Mouse (Mus musculus) limb, embryonic 11.5 days (tissue): ENCODE data around the gene Plcl2. TPM values are rescaled to one million over a fixed set of nuclear protein-coding genes. Genes with fewer than 3 reads are reported as not detected.

Experiments
- ATAC-seq: fragments of 200-750 bp; cut with Nextera tagmentation; 2 replicates; pipeline ENCODE4 v1.8.0; 2017; ENCODE audit warnings: low read depth; ENCODE audit not compliant: insufficient number of reproducible peaks, low FRiP score, low TSS enrichment
- DNase-seq: peaks from one replicate; pipeline ENCODE4 v3.0.0-alpha.2; 2015; ENCODE audit warnings: low spot score
- H3K27ac ChIP-seq: fragments of 300-500 bp; sonication (generic); replicated peaks from 2 replicates; pipeline ENCODE4 v1.5.1; 2014; ENCODE audit warnings: low read depth, mild to moderate bottlenecking, low read length
- H3K27me3 ChIP-seq: fragments of 300-500 bp; sonication (generic); 2 replicates; pipeline ENCODE4 v1.6.1; 2014; ENCODE audit warnings: mild to moderate bottlenecking, low read length, mixed read lengths; ENCODE audit not compliant: control insufficient read depth, insufficient read depth
- H3K36me3 ChIP-seq: fragments of 300-500 bp; sonication (generic); 2 replicates; pipeline ENCODE4 v1.6.1; 2014; ENCODE audit warnings: mild to moderate bottlenecking, low read length, moderate library complexity, mixed read lengths; ENCODE audit not compliant: control insufficient read depth, insufficient read depth
- H3K4me1 ChIP-seq: fragments of 300-500 bp; sonication (generic); 2 replicates; pipeline ENCODE4 v1.6.1; 2014; ENCODE audit warnings: low read length, mixed read lengths; ENCODE audit not compliant: control insufficient read depth, insufficient read depth
- H3K4me2 ChIP-seq: fragments of 300-500 bp; sonication (generic); 2 replicates; pipeline ENCODE4 v1.6.1; 2014; ENCODE audit warnings: low read depth, mild to moderate bottlenecking, moderate library complexity; ENCODE audit not compliant: severe bottlenecking
- H3K4me3 ChIP-seq: fragments of 300-500 bp; sonication (generic); 2 replicates; pipeline ENCODE4 v1.5.1; 2014; ENCODE audit warnings: low read depth, low read length
- H3K9ac ChIP-seq: fragments of 300-500 bp; sonication (generic); 2 replicates; pipeline ENCODE4 v1.6.1; 2014; ENCODE audit warnings: mild to moderate bottlenecking, low read length
- H3K9me3 ChIP-seq: fragments of 300-500 bp; sonication (generic); 2 replicates; pipeline ENCODE4 v1.6.1; 2016; ENCODE audit warnings: low read length; ENCODE audit not compliant: control insufficient read depth
- WGBS: fragments of 180-500 bp; shearing (Covaris S2); extraction: QIAGEN DNeasy Blood & Tissue Kit; methylation state at CpG from one replicate; pipeline ENCODE4 v1.1.7; 2014; 5-methylcytosine and 5-hydroxymethylcytosine counted together
- polyA plus RNA-seq: library from polyadenylated mRNA; unstranded; fragments of >200 nt; fragmentation: Nextera tagmentation; extraction: Ambion mirVana; gene quantifications from 2 replicates; pipeline ENCODE4 v1.2.1, GENCODE M21; 2014

Plcl2 gene
- polyA plus RNA-seq, 1 experiment from 2014 or later: 5.3 TPM

GRCm38 (mm10) chr17:50724376-50724775 is 215.2 kb downstream of the Plcl2 start:
- Histone ChIP-seq H3K4me2 (no peak overlapping the region), H3K27ac (no peak overlapping the region), H3K9ac (no peak overlapping the region), H3K9me3 (no peaks in the 10 kb centered on the region), H3K27me3 (no peaks in the 10 kb centered on the region), H3K36me3 (no peaks in the 10 kb centered on the region), H3K4me1 (no peaks in the 10 kb centered on the region), H3K4me3 (no peak overlapping the region)
- ATAC-seq: no peak
- WGBS: 86% methylated on average over 2 of the region's 2 CpGs
- DNase-seq: peak; percentile 6

GRCm38 (mm10) chr17:50726265-50726664 is 217.1 kb downstream of the Plcl2 start:
- no peak for ATAC-seq
- Histone ChIP-seq H3K9me3 (no peaks in the 10 kb centered on the region), H3K4me3 (no peak overlapping the region), H3K9ac (no peak overlapping the region), H3K27me3 (no peaks in the 10 kb centered on the region), H3K4me2 (no peak overlapping the region), H3K36me3 (no peaks in the 10 kb centered on the region), H3K27ac (no peak overlapping the region), H3K4me1 (no peaks in the 10 kb centered on the region)
- 78% methylated on average over 2 of the region's 2 CpGs for WGBS
- no peak for DNase-seq

GRCm38 (mm10) chr17:50729031-50729430 is 219.8 kb downstream of the Plcl2 start:
- Histone ChIP-seq H3K27me3 (no peaks in the 10 kb centered on the region), H3K4me1 (no peaks in the 10 kb centered on the region), H3K9ac (no peak overlapping the region), H3K27ac (no peak overlapping the region), H3K9me3 (no peaks in the 10 kb centered on the region), H3K36me3 (no peaks in the 10 kb centered on the region), H3K4me3 (no peak overlapping the region), H3K4me2 (no peak overlapping the region)
- no peak for DNase-seq
- no peak for ATAC-seq
- WGBS: 93% methylated on average over 2 of the region's 2 CpGs

GRCm38 (mm10) chr17:50729577-50729976 is 220.4 kb downstream of the Plcl2 start:
- Histone ChIP-seq H3K4me3 (no peak overlapping the region), H3K4me2 (no peak overlapping the region), H3K9me3 (no peaks in the 10 kb centered on the region), H3K4me1 (no peaks in the 10 kb centered on the region), H3K27me3 (no peaks in the 10 kb centered on the region), H3K36me3 (no peaks in the 10 kb centered on the region), H3K9ac (no peak overlapping the region), H3K27ac (no peak overlapping the region)
- ATAC-seq (no peak), DNase-seq (no peak)
- WGBS: 84% methylated on average over 6 of the region's 6 CpGs

GRCm38 (mm10) chr17:50730896-50731295 is 221.7 kb downstream of the Plcl2 start:
- WGBS: 79% methylated on average over 2 of the region's 2 CpGs
- ATAC-seq (no peak), DNase-seq (no peak)
- Histone ChIP-seq H3K4me3 (no peak overlapping the region), H3K36me3 (no peaks in the 10 kb centered on the region), H3K4me1 (no peaks in the 10 kb centered on the region), H3K9me3 (no peaks in the 10 kb centered on the region), H3K27ac (no peak overlapping the region), H3K9ac (no peak overlapping the region), H3K27me3 (no peaks in the 10 kb centered on the region), H3K4me2 (no peak overlapping the region)

- Histone ChIP-seq H3K4me3 (no peak overlapping the region), H3K36me3 (no peaks in the 10 kb centered on the region), H3K4me1 (no peaks in the 10 kb centered on the region), H3K9me3 (no peaks in the 10 kb centered on the region), H3K9ac (no peak overlapping the region), H3K27me3 (no peaks in the 10 kb centered on the region), H3K27ac (no peak overlapping the region), H3K4me2 (no peak overlapping the region)
- ATAC-seq (no peak), DNase-seq (no peak)
- 92% methylated on average over 5 of the region's 5 CpGs for WGBS
Measured at GRCm38 (mm10) chr17:50731876-50732275, 222.7 kb downstream of the Plcl2 start.

GRCm38 (mm10) chr17:50733390-50733789 is 224.2 kb downstream of the Plcl2 start:
- H3K36me3 ChIP-seq: no peaks in the 10 kb centered on the region
- H3K4me2 ChIP-seq: no peak overlapping the region
- WGBS: 97% methylated on average over 7 of the region's 7 CpGs
- ATAC-seq (no peak), DNase-seq (no peak)
- no peak overlapping the region for H3K27ac ChIP-seq
- H3K4me3 ChIP-seq: no peak overlapping the region
- H3K4me1 ChIP-seq: no peaks in the 10 kb centered on the region
- no peaks in the 10 kb centered on the region for H3K9me3 ChIP-seq
- no peaks in the 10 kb centered on the region for H3K27me3 ChIP-seq
- no peak overlapping the region for H3K9ac ChIP-seq

GRCm38 (mm10) chr17:50734781-50735180 is 225.6 kb downstream of the Plcl2 start:
- 82% methylated on average over 6 of the region's 6 CpGs for WGBS

GRCm38 (mm10) chr17:50735382-50735954 is 226.3 kb downstream of the Plcl2 start:
- 82% methylated on average over 4 of the region's 4 CpGs for WGBS
- no peak overlapping the region for H3K4me3 ChIP-seq
- no peaks in the 10 kb centered on the region for H3K9me3 ChIP-seq
- H3K9ac ChIP-seq: no peak overlapping the region
- no peaks in the 10 kb centered on the region for H3K27me3 ChIP-seq
- ATAC-seq (no peak), DNase-seq (no peak)
- H3K27ac ChIP-seq: no peak overlapping the region
- no peaks in the 10 kb centered on the region for H3K4me1 ChIP-seq
- H3K4me2 ChIP-seq: no peak overlapping the region
- H3K36me3 ChIP-seq: no peaks in the 10 kb centered on the region

More at GRCm38 (mm10) chr17:50734781-50735180, 225.6 kb downstream of the Plcl2 start:
- DNase-seq (no peak), ATAC-seq (no peak)
- H3K4me3 ChIP-seq: no peak overlapping the region
- H3K27me3 ChIP-seq: no peaks in the 10 kb centered on the region
- H3K4me1 ChIP-seq: no peaks in the 10 kb centered on the region
- no peak overlapping the region for H3K9ac ChIP-seq
- no peaks in the 10 kb centered on the region for H3K36me3 ChIP-seq
- H3K27ac ChIP-seq: no peak overlapping the region
- no peaks in the 10 kb centered on the region for H3K9me3 ChIP-seq
- no peak overlapping the region for H3K4me2 ChIP-seq
